Mouse (Mus musculus) stomach, embryonic 16.5 days (tissue): ENCODE measurements around the gene Cdk15. TPM values are rescaled to one million over a fixed set of nuclear protein-coding genes. Genes with fewer than 3 reads are reported as not detected.

ENCODE experiments used
- ATAC-seq: fragments of 200-750 bp; cut with Nextera tagmentation; 2 replicates; pipeline ENCODE4 v1.8.0; 2017; ENCODE audit warnings: moderate number of reproducible peaks, moderate TSS enrichment; ENCODE audit not compliant: insufficient read depth, low FRiP score
- H3K27ac ChIP-seq: fragments of 300-500 bp; sonication (generic); 2 replicates; pipeline ENCODE4 v1.5.1; 2014; ENCODE audit warnings: low read length
- H3K27me3 ChIP-seq: fragments of 300-500 bp; sonication (generic); 2 replicates; pipeline ENCODE4 v1.6.1; 2014; ENCODE audit warnings: low read length, control low read depth, mixed read lengths; ENCODE audit not compliant: control insufficient read depth, insufficient read depth
- H3K36me3 ChIP-seq: fragments of 300-500 bp; sonication (generic); 2 replicates; pipeline ENCODE4 v1.6.1; 2014; ENCODE audit warnings: low read length; ENCODE audit not compliant: control insufficient read depth, insufficient read depth
- H3K4me1 ChIP-seq: fragments of 300-500 bp; sonication (generic); 2 replicates; pipeline ENCODE4 v1.6.1; 2014; ENCODE audit warnings: low read length, control low read depth, mixed read lengths; ENCODE audit not compliant: control insufficient read depth, insufficient read depth
- H3K4me2 ChIP-seq: fragments of 300-500 bp; sonication (generic); 2 replicates; pipeline ENCODE4 v1.6.1; 2014; ENCODE audit warnings: low read depth, low read length, mixed read lengths
- H3K4me3 ChIP-seq: fragments of 300-500 bp; sonication (generic); replicated peaks from 2 replicates; pipeline ENCODE4 v1.5.1; 2014; ENCODE audit warnings: mild to moderate bottlenecking, low read length
- H3K9ac ChIP-seq: fragments of 300-500 bp; sonication (generic); 2 replicates; pipeline ENCODE4 v1.6.1; 2014; ENCODE audit warnings: low read length
- H3K9me3 ChIP-seq: fragments of 300-500 bp; sonication (generic); replicated peaks from 2 replicates; pipeline ENCODE4 v1.6.1; 2016; ENCODE audit warnings: low read length, control low read depth; ENCODE audit not compliant: control insufficient read depth
- WGBS: fragments of 180-500 bp; shearing (Covaris S2); extraction: QIAGEN DNeasy Blood & Tissue Kit; methylation state at CpG from one replicate; pipeline ENCODE4 v1.1.7; 2014; 5-methylcytosine and 5-hydroxymethylcytosine counted together
- polyA plus RNA-seq: library from polyadenylated mRNA; unstranded; fragments of >200 nt; fragmentation: Nextera tagmentation; extraction: Ambion mirVana; gene quantifications from 2 replicates; pipeline ENCODE4 v1.2.1, GENCODE M21; 2015

Gene Cdk15
- polyA plus RNA-seq, 1 experiment from 2014 or later = 0.27 TPM

GRCm38 (mm10) chr1:59297167-59297566, 40.5 kb downstream of the Cdk15 start:
- no peaks in the 10 kb centered on the region for H3K36me3 ChIP-seq
- H3K4me1 ChIP-seq = no peaks in the 10 kb centered on the region
- WGBS = 72% methylated on average over 3 of the region's 3 CpGs
- no peak for ATAC-seq
- no peak overlapping the region for H3K27ac ChIP-seq
- H3K4me3 ChIP-seq = no peak overlapping the region
- H3K9me3 ChIP-seq = no peaks in the 10 kb centered on the region
- no peak overlapping the region for H3K9ac ChIP-seq
- no peak overlapping the region for H3K4me2 ChIP-seq
- no peaks in the 10 kb centered on the region for H3K27me3 ChIP-seq

GRCm38 (mm10) chr1:59298491-59299090, 41.9 kb downstream of the Cdk15 start:
- Histone ChIP-seq H3K4me3 (no peak overlapping the region), H3K36me3 (no peaks in the 10 kb centered on the region), H3K9ac (no peak overlapping the region), H3K27me3 (no peaks in the 10 kb centered on the region), H3K27ac (no peak overlapping the region), H3K4me2 (no peak overlapping the region), H3K4me1 (no peaks in the 10 kb centered on the region), H3K9me3 (no peaks in the 10 kb centered on the region)
- ATAC-seq = no peak
- 34% methylated on average over 9 of the region's 9 CpGs for WGBS

- Histone ChIP-seq H3K27ac (no peak overlapping the region), H3K4me1 (no peaks in the 10 kb centered on the region), H3K4me2 (no peak overlapping the region), H3K4me3 (no peak overlapping the region), H3K36me3 (no peaks in the 10 kb centered on the region), H3K9ac (no peak overlapping the region), H3K27me3 (no peaks in the 10 kb centered on the region), H3K9me3 (no peaks in the 10 kb centered on the region)
- no peak for ATAC-seq
- WGBS = 85% methylated on average over 5 of the region's 5 CpGs
Observed at GRCm38 (mm10) chr1:59307310-59307709, 50.6 kb downstream of the Cdk15 start.

GRCm38 (mm10) chr1:59311292-59311885, 54.7 kb downstream of the Cdk15 start:
- Histone ChIP-seq H3K9ac (no peak overlapping the region), H3K9me3 (no peaks in the 10 kb centered on the region), H3K4me1 (peaks cover 14% of the 10 kb centered on the region), H3K27me3 (no peaks in the 10 kb centered on the region), H3K27ac (no peak overlapping the region), H3K4me3 (no peak overlapping the region), H3K36me3 (no peaks in the 10 kb centered on the region), H3K4me2 (no peak overlapping the region)
- no peak for ATAC-seq
- WGBS = 71% methylated on average over 5 of the region's 5 CpGs

DNA sequence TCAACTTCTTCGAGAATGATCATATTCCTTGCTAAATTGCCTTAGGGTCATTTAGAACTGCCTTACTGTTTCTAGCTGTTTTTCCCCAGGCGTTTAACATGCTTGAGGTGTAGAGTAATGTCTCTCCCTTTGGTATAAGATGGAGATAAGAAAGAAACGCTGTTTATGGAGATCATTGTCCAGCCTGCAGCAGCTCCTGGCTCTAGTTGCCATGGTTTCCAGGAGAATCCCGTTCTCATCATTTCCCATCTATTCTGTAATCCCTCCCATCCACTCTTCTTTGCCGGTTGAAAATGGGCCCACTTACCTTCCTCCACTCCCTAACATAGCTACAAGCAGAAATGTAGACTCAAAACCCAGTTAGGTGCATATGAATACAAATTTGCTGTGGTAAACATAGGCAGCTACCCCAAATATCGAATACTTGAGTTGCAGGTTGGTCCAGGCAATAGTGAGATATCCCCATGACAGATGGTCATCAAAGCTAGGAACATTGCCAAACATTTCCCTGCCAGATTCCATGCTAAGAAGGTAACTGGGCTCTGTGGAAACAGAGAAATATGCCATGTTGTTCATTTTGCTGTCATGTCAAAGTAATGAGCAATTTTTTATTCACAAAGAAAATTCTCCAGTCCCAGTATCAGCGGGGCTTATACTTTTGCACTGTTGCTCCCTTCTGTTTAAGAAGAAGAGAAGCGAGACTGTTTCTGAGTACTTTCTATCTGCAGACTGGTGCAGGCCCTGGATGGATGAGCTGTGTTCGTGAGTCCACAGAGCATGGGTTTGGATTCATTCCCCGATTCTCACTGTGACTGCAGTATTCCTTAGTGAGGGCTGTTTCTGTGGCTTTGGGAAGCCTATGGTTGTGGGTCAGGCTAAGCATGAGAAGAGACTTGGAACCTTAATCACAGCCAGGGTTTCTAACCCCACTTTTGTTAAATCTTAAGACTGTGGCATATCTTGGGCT, 55.8 kb downstream of the Cdk15 start:
- H3K4me3 ChIP-seq = no peak overlapping the region
- no peak overlapping the region for H3K4me2 ChIP-seq
- H3K27ac ChIP-seq = no peak overlapping the region
- H3K9ac ChIP-seq = no peak overlapping the region
- H3K4me1 ChIP-seq = peaks cover 16% of the 10 kb centered on the region
- no peaks in the 10 kb centered on the region for H3K27me3 ChIP-seq
- no peak for ATAC-seq
- WGBS = 69% methylated on average over 10 of the region's 10 CpGs
- H3K36me3 ChIP-seq = no peaks in the 10 kb centered on the region
- no peaks in the 10 kb centered on the region for H3K9me3 ChIP-seq

DNA sequence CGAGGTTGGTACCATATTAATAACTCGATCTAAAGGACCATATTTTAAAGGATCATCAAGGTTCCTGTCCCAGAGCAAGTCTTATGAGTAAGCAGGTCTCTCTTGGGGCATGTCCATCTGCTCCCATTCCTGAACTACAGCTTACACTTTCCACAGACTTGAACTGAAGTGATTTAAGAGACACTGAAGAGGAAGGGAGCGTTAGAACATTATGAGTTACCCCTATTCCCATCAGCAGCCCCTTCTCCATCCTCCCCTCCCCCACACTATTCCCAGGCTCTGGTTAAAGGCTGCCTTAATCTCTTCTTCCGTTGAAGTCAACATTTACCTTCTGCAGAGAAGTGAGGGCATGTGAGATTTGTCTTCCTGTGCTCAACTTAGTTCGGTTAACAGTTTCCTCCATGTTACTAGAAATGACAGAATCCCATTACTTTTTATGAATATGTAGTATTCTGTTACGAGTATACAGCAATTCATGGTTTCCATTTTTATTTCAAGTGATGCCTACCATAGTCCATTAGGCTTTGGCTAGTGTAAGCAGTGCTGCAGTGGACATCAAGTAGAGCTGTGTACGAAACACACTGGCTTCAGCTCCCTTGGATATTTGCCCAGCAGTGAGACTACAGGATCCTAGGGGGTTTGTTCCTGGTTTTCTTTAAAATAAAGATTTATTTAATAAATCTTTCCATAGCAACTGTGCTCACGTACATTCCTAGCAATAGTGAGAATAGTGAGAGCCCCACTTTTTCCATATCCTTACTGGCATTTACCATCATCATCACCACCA, 56.6 kb downstream of the Cdk15 start:
- H3K27me3 ChIP-seq = no peaks in the 10 kb centered on the region
- no peak for ATAC-seq
- no peaks in the 10 kb centered on the region for H3K9me3 ChIP-seq
- H3K4me2 ChIP-seq = no peak overlapping the region
- WGBS = 66% methylated on average over 8 of the region's 8 CpGs
- H3K9ac ChIP-seq = no peak overlapping the region
- H3K4me3 ChIP-seq = no peak overlapping the region
- H3K4me1 ChIP-seq = peaks cover 16% of the 10 kb centered on the region
- no peaks in the 10 kb centered on the region for H3K36me3 ChIP-seq
- H3K27ac ChIP-seq = no peak overlapping the region

DNA sequence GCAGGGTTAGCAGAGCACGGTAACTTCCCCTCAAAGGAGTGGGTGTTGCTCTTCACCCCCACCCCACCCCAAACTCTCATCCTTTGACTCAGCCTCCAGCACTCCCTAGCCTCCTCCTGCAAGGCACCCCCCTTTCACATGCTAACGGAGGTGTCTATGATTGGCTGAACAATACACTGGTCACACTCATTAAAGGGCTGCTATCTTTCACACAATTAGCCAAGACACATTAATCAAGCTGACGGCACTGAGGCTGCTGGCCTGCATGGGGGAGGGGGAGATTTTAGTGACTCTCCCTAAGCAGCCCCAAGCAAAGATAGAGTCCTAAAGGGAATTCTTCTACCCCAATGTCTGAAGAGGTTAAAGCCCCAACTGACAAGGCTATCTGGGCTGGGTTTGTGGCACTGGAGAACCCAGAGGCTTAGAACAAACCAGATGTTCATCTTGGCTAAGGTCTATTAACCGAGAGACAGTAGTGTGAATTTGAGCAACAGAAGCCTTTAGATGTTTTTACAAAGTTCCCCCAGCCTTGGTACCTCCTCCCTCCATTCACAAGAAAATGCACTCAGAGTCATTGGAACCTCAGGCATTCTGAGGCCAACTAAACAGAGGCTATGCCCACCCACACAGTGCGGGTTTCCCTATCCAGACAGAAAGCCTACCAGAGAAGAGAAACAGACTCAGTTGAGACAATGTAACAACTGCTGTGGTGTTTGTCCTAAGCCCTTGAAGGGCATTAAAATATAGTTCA, 58.5 kb downstream of the Cdk15 start:
- WGBS = 25% methylated on average over 5 of the region's 5 CpGs
- Histone ChIP-seq H3K9ac (no peak overlapping the region), H3K36me3 (no peaks in the 10 kb centered on the region), H3K27ac (no peak overlapping the region), H3K4me3 (no peak overlapping the region), H3K4me2 (no peak overlapping the region), H3K9me3 (no peaks in the 10 kb centered on the region), H3K4me1 (peaks cover 16% of the 10 kb centered on the region), H3K27me3 (no peaks in the 10 kb centered on the region)
- ATAC-seq = 0 out of 2 replicates have a peak, but pooled peaks have one; percentile 16

GRCm38 (mm10) chr1:59316031-59316385, 59.3 kb downstream of the Cdk15 start:
- no peak for ATAC-seq
- Histone ChIP-seq H3K36me3 (no peaks in the 10 kb centered on the region), H3K27me3 (no peaks in the 10 kb centered on the region), H3K27ac (no peak overlapping the region; the same call in 1 of the 2 replicates), H3K9ac (0 out of 2 replicates have a peak overlapping the region, but pooled peaks have one; percentile 38), H3K9me3 (no peaks in the 10 kb centered on the region), H3K4me2 (no peak overlapping the region), H3K4me1 (peaks cover 16% of the 10 kb centered on the region), H3K4me3 (no peak overlapping the region)
- 9% methylated on average over 9 of the region's 9 CpGs for WGBS
